Mouse (Mus musculus) heart, adult 9 months (tissue): ENCODE data around the gene Sept11.

Experiments used
- DNase-seq, 2 experiments: peaks; one replicate each; pipeline ENCODE4 v3.0.0; 2022; ENCODE audit warnings: low spot score in 2 of 2

Sept11 gene

DNA sequence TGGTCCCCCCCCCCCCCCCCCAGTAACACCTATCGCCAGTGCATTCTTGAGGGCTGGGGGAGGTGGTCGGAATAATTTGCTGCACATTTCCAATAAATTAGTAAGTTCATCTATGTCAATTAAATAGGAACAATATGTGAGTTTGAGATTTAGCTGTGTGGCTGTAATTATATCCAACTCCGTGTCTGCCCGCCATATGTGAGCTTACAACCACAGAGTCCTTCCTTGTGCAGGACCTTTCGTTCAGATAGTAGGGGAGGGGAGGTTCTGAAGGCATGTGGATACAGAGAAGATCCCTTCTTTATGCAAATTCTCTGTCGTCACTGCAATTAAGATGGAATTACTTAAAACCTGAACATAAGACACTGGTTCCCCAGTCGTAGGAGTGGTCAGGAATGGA lies 2.1 kb downstream of the Sept11 start:
- DNase-seq = no peak

DNA sequence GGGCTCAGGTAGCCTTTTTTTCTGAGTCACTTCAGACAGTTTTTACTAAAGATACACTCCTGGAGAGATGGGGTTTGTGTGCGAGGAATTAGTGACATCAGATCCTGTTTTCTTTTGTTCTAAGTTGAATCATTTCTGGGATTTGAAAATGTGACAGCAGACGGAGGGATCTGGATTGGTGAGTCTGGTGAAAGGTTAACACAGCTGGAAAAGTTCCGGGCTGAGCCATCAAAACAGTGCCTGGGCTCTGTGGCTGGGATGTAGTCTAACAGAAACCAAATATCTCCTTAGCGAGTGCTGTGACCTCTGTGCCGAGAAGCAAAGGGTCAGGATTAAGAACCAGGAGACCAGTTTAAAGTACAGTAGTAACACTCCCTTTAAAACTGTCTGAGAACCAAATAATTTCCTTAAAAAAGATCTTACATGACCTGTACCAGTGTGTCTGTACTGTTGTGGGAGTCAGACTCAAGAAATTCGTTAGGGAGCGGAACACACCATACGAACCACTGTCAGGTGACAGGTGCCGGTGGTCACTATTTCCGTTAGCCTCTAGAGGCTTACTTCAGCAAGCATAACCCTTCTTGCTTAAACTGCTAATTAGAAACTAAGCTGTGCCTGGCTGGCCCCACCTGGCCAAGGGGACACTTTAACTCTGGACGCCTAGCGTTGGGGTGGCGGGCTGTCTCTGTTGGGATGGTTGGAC lies 4.1 kb downstream of the Sept11 start:
- no peak for DNase-seq

DNA sequence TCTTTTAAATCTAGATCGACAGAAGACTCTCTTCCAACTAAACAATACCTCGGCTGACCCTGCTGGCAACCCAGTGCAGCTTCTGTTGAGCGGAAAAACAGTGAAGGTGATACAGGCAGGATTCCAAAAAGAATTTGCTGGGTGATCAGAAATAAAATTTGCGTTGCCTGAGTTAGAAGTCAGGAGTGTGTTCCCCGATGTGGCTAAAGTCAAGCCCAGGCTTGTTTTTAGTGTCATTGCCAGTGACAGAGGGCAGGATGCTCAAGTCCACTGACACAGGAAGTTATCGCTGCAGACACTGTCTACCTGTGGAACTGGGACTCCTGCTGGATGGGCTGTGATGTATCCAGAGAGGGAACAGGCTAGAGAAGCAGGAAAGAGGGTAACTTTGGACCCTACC lies 5.0 kb downstream of the Sept11 start:
- DNase-seq = no peak

DNA sequence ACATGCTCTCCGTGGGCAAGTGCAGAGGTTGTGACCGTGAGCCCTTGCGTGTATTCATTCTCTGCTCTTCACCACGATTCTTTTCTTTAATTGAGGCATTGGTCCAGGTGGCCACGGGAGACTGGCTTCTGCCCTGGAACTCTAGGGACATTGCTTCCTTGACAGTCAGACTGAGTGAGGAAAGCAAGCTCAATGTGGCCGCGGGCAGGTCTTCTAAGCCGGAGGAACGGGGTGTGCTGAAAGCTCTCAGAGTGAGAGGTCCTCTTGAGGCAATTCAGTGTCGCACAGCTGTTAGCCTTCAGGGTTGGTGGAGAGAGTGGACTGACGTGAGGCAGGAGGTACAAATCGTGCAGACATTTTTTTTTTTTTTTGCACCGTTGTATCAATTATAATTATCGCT lies 5.6 kb downstream of the Sept11 start:
- no peak for DNase-seq

DNA sequence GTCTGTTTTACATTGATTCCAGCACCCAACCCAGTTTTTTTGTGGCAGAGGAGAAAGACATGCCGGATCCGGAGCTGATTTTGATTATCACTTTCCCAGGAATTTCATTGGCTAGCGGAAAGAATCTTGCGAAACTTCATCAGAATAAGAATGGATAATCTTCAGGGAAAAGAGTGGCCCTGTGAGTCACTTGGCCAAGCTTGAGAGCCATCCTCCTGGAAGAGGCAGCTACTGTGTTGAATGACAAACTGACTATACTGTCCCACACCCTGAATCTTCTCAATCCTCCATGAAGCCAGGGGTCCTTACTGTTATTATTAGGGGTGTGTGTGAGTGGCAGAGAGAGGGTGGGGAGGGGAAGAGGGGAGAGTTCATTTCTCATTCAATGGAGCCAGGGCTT lies 7.7 kb downstream of the Sept11 start:
- peak in 1 of 2 experiments; percentile 47 for DNase-seq

DNA sequence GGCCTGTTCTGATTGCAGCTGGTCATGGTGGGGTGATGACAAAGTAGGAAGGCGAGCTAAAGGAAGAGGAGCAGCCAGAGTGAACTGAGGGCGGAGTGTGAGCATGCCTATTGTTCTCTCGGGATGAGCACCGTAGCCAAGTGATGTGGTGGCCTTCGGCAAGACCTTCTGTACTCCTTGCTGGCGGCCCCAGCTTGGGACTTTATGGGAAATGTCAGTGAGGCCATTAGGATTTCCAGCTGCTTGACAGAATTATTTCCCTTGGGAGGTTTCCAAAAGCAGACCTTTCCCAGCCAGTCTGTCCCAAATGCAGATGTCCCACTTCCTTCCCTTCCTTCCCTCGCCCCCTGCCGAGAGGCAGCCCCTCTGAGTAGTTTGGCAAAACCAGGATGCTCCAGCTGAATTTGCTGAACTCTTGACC lies 8.1 kb downstream of the Sept11 start:
- peak; percentile 72 to 82 for DNase-seq

DNA sequence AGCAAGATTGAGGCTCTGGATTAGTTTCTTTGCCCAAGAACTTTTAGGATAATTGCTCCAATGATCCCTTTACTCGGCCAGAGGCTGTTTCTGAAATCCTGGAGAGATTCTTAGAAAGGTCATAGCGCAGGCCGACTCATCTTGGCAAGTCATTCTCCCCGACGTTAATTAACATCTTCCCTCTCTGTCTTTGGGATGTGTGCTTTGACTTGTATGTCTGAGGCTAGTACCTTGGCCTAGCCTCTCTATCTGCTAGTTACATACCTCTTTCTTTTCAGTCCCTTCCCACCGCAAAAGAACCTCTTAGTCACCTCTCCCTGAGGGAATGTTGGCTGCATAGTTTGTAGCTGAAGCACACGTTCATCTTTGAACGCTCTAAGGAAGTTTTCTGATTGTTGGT lies 10.4 kb downstream of the Sept11 start:
- no peak for DNase-seq

DNA sequence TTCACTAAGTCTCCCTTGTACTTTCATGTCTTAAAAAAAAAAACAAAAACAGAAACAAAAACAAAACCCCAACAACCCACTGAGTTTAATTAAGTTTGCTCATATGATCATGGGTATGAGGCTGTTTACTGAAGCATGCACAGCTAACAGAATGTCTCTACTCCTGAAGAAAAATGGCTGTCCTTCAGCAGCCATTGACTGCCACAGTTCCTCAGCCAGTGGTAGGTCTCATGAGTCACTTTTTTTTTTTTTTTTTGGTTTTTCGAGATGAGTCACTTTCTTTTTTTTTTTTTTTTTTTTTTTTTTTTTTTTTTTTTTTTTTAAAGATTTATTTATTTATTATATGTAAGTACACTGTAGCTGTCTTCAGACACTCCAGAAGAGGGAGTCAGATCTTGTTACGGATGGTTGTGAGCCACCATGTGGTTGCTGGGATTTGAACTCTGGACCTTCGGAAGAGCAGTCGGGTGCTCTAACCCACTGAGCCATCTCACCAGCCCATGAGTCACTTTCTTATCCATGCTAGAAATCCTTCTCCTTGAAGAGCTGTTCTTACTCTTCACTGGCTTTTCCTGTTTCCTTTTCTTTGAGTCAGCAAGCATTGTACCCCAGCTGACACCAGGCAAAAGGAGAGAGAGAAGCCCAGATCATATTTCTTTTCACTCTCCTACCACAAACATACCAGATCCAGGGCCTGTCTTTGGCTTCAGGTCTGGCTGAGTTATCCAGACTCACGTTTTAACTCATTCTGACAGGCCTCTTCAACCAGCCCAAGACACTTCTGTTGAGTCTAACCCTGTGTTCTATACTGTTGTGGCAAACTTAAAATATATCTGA lies 12.0 kb downstream of the Sept11 start:
- DNase-seq = no peak

DNA sequence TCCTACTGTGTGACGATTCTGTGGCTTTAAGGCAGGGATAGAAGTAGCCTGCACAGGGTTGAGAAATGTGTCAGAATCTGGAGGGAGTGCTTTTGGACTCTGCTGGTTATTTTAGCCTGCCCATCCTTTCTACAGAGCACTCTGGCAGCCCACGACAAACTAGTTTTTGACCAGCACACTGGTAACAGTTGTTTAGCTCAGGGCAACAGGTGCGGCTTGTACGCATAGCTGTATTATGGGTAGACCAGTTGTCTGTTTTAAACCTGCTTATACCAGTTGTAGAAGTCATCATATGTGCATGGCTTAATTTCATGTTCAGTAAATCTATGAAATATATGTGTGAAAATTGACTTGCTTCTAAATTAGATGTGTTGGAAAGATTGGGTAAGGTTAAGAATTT lies 12.8 kb downstream of the Sept11 start:
- DNase-seq = no peak

DNA sequence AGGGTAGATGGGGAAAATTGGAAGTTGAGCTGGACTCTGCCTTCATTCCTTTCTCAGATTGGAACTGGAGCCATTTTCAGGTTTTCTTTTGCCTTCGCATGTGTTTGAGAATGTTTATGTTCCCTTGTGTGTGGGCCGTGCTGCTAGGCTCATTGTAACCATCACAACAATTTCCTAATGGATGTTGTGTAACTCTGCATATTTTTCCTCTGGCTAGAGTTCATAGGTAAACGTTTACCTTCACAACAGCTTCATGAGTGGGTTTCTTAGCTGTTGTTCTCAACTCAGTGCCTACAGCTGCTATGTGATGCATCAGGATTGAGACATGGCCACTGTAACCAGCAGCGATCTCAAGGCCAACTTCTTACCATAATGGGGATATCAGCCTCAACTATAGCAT lies 15.5 kb downstream of the Sept11 start:
- DNase-seq = no peak

DNA sequence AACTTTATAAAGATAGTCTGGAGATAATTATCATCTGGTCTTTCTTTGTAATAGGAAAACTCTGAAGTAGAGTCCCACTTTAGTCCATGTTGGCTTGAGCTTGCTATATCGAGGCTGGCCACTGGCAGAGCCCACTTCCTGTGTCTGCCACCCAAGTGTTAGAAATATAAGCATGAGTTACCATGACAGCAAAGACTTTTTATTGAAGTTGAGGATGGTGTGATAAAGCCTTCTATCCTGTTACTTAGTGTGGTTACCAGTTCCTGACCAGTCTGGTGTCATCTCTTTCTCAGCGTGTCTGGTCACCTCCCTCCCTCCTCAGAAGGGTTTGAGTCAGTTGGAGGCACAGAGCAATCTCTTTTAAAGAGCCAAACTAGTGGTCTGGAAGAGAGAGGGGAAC lies 16.3 kb downstream of the Sept11 start:
- no peak for DNase-seq

DNA sequence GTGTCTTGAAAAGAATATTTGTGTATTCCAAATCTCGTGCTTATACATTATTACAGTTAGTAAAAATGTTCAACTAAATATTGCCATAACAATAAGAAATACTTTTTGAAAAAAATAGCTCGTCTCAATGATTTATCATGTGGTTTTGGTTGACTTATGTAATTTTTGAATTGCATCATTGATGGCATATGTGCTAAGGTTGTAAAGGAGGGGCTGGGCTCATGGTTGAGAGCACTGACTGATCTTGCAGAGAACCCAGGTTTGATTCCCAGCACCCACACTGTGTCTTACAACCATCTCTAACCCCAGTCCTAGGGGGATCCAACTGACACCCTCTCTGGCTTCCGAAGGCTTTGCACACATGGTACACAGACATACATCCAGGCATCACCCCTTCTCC lies 19.1 kb downstream of the Sept11 start:
- no peak for DNase-seq

DNA sequence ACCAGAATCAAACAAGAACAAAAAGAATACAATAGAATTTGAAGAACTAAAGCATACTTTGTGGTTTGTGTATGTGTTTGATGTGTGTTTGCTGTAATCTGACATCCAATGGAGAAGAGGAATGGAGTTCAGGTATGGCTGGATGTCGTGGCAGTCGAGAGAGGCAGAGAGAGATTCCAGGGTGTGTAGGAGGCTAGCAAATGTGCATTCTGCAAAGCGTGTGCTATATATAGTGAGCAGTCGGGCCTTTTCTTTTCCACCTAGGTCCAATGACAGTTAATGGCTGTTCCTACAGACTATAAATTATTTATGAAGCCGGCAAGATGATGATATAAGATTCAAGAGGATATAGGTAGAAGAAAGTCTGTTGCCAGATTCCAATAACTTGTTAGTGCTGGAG lies 20.3 kb downstream of the Sept11 start:
- no peak for DNase-seq

DNA sequence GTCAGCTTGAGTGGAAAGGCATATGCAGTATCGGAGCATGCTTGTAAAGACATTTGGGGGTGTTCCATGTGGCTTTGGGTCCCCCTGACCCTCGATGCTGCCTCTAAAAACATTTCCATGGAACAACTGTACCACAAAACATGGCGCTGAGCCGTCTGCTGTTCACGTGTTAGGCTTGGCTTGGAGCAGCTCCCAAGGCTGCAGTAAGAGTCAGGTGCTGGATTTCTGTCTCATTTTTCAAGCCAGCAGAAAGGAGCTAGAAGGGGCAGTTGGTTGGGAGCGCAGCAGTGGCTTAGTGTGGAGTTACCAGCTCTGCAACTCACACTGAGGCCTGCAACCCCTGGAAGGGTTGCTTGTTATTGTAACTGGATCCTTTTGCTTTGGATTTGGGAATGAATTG lies 21.3 kb downstream of the Sept11 start:
- DNase-seq = no peak

DNA sequence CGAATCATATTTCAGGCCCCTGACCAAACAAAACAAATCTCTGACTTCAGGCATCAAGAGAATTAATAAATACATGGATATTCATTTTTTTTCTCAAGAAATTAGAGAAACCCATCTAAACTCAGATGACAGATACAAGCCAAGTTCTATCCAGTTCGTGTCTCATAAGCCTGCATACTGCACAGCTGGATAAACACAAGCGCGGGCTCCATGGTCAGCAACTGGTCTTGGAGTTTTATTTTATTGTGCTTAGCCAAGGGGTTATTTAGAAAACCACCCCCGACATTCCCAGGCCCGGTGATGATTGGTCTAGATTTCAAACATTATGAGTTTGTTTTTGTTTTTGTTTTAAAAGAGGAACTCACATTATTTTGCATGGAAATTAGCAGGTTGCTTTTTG lies 21.8 kb downstream of the Sept11 start:
- no peak for DNase-seq

DNA sequence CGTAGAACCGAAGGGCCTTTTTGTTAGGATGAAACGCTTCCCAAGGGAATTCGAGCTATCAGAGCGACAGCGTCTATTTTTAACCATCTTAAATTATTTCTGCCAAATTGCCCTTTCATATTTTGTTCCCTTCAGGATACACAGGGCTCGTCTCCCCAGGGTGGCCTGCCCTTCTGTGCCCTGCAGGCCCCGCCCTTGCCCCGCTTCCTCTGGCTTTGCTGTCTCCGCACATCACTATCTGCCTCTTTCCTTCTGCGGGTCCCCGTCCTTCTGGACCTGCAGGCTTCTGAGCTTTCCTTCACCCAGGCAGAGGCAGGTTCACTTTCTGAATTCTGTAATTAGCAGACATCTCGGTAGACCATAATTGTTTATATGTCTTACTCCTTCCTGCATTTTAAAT lies 22.6 kb downstream of the Sept11 start:
- DNase-seq = no peak

DNA sequence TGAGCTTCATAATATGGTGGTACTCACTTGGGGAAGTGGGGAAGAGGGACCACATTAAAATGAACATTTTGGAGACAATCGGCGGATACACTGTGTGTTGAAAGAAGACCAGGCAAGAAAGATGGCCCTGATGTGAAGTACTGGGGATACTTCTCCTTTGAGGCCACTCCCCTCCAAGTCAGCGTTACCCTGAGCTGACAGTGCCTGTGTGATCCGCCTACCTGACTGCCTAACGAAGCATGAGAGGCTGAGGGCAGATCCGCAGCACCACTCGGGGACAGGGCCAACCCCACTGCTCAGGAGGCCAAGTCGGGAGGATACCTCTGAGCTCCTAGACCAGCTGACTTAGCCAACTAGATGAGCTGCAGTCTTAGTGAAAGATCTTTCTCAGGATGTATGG lies 24.4 kb downstream of the Sept11 start:
- no peak for DNase-seq

DNA sequence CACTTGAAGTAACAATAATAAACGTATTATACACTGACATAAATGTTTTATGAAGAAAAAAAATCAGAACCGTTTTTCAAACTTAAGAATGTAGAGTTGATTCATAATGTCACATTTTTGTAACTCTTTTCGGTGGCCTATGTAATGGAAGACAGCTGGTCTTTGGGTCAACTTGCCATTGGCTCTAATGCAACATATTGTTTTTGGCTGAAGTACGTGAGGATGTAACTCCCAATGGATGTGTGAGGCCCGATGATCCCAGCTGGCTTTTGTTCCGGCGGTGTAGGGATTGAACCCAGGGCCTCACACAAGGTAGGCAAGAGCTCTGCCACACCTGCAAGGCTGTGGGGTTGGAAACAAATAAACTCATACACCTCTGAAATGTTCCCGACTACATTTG lies 28.4 kb downstream of the Sept11 start:
- DNase-seq = no peak

DNA sequence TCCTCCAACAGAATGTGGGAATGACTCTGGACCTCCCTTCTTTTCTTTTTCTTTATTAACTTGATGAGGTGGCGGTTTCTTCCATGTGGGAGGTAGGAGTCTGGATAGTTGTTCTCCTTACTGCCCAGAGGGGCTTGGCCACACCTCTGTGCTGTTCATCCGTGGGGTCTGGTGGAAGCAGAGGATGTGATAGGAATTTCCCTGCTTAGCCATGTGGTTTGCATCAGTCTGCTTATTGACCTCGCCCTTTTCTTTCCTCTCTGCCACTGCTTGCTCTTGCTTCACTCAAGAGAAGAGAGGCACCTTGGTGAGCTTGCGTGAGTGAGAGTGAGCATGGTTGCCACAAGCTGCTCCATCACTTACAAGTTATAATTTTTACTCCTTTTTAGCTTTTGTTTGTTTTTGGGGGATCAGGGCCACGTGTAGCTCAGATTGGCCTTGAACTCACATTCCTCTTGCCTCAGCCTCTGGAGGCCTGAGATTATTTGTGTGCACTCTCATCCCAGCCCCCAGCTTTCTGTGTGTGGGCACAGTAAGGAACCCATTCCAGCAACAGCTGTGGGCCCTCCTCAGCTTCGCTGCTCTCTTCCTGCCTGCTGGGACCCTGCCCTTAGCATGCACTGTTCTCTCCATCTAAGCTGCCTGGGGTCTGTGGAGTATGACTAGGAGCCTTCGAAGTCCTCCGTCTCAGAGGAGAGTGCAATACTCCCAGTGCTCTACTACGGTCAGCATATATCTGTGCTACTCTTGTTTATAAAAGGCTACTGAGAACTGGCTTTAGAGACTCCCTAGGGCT lies 31.0 kb downstream of the Sept11 start:
- DNase-seq = no peak

DNA sequence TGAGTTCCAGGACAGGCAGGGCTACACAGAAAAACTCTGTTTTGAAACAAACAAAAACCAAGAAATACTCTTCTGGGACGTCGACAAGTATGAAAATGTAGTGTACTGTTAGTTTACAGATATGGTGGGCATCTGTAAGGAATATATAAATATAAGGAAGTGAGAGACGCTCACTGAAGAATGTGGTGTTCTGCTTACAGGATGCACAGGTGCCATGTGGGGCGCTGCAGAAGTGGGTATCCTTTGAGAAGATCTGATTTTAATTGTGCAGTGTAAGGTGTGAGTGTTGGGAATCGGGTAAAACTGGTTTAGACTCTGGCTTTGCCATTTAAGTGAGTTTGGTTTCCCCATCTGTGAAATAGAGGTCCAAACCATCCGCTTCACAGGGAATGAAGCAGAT lies 32.1 kb downstream of the Sept11 start:
- no peak for DNase-seq

DNA sequence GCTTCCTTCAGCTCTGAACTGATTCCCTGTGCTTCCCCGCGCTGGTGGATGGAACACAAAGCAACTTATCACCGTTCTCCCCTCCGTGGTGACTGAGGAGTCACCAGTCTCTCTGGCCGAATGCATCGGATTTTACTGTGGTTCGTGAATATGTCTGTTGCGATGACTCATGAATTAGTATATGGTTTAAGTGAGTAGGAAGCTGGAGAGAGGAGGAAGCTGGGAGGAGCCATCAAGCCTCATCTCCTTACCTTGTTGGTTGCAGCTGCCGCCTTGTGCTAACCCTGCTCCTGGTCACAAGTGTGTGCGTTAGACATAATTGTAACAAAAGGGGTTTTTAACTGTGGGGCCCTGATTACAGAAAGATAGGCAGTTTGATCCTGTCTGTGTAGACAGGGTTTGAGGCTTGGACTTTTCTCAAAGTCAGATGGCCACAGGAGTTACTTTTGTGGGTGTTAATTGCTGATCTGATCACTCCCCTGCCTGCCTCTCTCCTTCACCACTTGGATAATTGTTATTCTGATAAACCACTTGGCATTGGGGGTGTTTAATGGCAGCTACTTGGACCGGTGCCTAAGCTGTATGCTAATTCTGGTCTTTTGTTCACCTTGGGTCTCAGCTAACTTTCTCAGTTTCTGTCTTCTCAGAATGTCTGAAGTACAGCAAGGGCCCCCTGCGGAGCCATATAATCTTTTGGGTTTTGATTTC lies 33.1 kb downstream of the Sept11 start:
- DNase-seq = no peak

DNA sequence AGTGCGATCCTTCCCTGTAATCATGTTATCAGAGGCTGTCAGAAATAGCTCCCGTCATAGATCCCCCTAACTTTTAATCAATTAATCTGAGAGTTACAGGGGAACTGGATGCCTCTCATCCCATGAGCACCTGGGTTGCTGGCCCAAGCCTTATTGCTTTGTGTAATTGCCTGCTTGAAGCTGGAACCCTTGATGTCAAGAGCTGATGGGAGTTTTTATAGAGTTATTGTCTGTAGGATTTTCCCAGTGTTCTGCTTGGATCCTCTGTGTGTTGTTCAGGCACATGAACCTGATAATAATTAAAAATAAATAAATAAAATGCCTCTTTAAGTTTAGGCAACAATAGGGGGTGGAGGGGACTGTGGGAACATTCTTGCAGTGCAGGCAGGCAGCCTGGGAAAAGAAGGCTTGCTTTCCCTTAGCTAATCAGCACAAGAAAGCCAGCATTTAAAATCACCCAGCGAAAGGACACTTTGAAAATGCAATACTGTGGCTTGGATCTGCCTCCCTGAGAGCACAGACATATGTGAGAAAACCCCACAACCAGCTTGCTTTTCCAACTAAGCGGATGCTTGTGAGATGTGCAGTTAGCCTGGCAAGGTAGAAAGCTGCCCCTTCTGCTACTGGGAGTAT lies 33.8 kb downstream of the Sept11 start:
- DNase-seq = no peak
